Mouse (Mus musculus): ENCODE results near the gene Ppfia1.

The Ppfia1 gene

DNA sequence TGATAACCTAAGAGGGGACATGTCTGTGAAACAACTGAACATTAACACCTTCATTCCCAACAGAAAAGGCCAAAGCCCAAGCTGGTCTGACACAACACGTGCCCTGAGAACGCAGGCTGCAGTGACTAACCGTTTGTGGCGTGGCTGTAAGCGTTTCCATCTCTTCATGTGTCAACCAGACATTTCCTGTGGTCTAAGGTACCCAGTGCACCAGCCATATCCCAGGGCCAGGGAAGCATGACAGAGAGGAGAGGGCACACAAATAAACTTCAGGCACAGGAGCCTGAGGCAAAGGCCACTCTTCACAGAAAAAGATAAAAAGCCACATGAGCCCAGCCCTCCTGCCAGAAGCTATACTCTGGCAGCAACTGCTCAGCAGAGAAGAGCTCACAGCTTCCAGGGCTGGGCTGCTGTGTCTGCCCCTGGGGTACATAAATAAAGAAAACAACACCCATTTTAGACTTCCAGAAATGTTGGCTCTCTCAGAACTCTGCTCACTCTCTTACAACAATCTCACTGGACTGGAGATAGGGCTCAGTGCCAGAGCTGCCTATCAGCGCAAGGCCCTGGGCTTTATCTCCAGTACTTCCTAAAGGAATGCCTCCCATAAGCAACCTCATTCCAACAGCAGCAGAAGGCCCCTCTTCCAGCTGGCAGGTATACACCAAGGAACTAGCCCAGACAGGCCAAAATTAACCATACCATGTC, 64.3 kb downstream of the Ppfia1 start:
- peak in 1 of 2 experiments; percentile 15 for DNase-seq (ENCODE audit: low spot score in 2 of 2)

DNA sequence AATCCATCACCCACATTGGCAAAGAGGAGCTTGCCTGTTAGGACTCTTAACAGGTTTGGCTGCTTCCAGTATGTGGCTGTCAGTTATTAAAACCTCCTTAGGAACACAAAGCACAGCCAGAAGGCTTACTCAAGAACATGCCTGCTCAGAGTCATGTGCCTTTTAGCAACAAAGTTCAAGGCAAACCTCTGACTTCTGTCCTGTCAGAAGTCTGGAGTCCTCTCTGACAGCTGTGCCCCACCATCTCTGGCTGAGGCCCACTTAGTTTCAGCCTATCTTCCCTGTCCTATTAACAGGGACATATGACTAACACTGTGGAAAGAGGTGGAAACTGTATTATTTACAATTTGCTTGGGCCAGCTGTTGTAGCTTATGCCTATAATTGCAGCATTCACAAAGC, 73.2 kb downstream of the Ppfia1 start:
- no peak for DNase-seq (ENCODE audit: low spot score in 2 of 2)

DNA sequence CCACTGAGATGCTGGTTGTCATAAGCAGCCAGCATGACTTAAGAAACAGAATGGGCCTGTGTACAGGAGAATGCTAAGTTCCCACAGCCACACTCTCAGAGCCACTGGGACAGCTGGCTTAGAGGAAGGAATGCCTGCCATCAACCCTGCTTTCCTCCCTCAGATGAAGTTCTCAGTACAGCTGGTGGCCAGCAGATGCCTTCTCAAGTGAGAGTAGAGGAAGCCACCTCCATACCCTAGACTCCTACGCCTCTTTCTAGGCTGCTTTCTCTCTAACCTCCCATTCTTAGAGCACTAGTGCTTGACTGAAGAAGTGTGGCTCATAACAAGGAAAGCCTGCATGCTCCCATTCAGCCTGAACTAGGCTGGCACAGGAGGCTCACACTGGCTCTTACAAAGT, 74.0 kb downstream of the Ppfia1 start:
- DNase-seq (ENCODE audit: low spot score in 2 of 2): no peak

DNA sequence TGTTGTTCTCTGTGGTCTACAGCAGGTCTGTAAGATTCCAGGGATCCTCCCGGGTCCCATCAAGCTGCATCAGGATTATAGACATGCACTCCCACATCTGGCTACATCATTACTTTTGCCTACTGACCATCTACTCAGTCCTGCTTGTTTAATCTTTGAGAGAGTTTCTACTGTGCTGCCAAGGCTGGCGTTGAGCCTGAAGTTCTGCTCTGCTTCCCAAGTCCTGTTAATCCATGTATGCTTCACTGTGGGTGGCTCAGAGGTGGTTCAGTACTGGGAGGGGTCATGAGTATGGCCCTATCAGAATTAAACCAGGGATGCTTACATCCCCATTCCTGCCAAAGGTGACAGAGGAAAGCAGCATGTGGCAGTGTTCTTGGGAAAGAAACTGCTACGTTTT, 77.8 kb downstream of the Ppfia1 start:
- no peak for DNase-seq (ENCODE audit: low spot score in 2 of 2)

DNA sequence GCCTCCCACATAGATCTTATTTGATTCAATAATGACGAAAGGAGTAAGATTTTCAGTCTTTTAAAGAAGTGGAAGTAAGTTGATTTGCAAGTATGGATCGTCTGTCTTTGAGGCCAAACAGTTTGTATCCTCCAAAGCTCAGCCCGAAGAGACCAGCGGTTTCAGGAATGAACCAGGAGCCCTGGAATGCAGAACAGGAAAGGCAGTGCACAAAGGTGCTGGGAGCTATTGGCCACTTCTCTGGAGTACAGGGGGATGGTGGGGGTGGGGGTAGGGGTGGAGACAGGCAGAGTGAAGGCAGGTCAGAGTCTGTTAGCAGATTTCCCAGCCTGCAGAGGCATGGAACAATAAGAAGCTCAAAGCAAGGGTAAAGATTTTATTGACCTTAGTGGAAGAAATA, 80.0 kb downstream of the Ppfia1 start:
- no peak for DNase-seq (ENCODE audit: low spot score in 2 of 2)

DNA sequence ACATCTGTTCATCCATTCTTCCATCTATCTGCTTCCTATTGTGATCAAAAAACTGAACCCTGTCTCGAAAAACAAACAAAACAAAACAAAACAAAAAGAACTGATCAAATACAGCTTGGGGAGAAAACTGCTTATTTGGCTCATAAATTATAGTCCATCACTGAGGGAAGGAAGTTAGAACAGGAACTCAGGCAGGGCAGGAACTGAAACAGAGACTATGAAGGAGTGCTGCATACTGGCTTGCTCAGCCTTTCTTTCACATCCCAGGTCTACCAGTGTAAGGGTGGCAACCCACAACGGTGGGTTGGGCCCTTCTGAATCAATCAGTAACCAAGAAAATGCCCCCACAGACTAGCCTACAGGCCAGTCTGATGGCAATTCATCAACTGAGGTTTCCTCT, 82.4 kb downstream of the Ppfia1 start:
- no peak for DNase-seq (ENCODE audit: low spot score in 2 of 2)

DNA sequence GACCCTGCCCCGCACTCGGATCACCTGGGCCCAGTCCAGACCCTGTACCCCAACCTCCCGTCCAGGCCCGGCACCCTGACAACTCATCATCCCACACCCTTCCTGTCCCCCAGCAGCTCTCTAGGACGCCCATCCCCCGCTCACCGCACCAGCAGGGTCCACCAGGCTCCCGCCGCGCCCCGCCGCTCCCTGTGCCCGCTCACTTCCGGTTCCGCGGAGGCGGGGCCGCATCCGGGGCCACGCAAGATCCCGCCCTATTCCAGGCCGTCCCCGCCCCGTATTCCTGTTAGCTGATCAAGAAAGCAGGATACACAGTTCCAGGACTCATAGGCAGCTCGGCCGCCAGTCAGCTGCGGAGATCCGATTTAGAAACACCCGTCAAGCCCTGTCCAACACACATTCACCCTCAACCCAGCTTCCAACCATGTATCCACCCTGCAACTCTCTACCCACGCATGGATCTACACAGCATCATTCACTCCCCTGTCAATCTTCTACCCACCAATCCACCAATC, 82.9 kb downstream of the Ppfia1 start, which contains the start of gene Cttn:
TSS of gene Cttn (minus strand) at position 465 of the 515 bp plus-strand sequence.
- peak; percentile 83 to 91 for DNase-seq (ENCODE audit: low spot score in 2 of 2)

DNA sequence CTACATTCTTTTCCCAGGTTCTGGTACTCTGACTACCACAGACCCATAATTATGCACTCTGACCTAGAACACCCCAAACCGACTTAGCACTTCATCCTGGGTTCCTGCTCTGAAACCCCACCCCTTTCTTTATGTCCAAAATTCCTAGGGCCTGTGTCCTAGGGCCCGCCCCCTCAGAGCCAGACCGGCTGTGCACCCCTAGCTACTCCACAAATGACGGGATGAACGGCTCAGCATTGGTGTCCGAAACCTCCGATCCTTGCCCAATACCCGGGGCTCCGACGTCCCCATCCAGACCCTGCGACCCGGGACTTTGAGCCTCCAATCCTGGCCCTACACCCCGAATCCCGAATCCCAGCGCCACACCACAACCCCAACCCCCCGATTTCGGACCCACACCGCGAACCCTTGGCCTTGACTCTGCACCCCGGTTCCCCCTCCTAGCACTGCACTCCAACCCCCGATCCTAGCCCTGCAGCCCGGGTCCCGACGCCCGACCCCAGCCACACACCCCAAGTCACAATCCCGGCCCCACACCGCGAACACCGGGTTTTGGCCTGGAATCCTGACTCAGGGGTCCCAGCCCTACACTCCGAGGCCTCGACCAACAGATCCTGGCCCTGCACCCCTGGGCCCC, 83.5 kb downstream of the Ppfia1 start:
- DNase-seq (ENCODE audit: low spot score in 2 of 2): no peak

DNA sequence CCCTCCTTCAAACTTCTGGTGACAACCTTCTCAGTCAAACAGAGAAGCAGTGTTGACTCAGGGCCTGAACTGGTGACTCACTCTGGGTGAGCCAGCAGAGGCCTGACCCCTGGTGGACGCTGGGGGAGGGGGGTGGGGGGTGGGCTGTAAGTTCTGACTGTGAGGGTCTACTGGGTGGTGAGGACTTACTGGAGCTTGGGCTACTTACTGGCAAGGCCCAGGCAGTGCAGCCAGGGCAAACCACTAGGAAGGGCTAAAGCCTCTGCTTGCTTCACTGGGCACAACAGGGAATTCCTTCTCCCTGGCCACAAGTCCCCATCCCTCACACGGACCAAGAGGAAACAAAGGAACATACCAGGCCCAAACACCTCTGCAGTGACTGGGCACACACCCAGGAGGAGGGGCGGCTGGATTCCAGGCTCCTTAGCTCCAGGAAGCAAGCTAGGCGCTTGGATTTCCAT, 84.3 kb downstream of the Ppfia1 start:
- DNase-seq (ENCODE audit: low spot score in 2 of 2): peak; percentile 32 to 41

DNA sequence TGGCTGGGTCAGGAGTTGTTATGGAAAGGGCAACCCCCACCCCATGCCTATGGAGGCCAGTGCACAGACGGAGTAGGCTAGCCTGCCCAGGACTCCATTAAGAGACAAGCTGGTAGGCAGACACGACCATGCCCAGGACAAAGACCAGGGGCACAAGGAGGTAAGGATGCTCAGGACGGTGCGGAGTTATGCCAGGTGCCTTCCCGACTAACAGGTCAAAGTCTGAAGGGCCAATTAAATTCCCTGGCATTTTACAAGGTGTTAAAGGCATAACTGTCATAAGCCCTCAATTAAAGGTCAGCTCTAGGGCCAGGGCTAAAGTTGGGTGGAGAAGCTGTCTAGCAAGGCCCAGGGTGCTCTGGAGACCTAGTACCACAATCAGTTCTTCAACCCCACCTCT, 84.8 kb downstream of the Ppfia1 start:
- DNase-seq (ENCODE audit: low spot score in 2 of 2): no peak

DNA sequence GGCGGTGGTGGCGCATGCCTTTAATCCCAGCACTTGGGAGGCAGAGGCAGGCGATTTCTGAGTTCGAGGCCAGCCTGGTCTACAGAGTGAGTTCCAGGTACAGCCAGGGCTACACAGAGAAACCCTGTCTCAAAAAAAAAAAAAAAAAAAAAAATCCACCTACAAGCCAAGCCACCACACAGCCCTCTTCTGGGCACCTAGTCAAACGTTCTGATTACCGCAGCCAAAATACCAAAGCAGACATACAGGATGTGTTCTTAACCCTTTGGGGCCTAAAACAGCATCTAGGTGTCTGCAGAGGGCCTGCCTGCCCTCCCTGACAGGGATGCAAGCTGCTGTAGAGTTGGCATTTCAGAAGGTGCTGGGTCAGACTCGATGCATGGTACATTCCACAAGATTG, 91.0 kb downstream of the Ppfia1 start:
- DNase-seq (ENCODE audit: low spot score in 2 of 2): no peak

DNA sequence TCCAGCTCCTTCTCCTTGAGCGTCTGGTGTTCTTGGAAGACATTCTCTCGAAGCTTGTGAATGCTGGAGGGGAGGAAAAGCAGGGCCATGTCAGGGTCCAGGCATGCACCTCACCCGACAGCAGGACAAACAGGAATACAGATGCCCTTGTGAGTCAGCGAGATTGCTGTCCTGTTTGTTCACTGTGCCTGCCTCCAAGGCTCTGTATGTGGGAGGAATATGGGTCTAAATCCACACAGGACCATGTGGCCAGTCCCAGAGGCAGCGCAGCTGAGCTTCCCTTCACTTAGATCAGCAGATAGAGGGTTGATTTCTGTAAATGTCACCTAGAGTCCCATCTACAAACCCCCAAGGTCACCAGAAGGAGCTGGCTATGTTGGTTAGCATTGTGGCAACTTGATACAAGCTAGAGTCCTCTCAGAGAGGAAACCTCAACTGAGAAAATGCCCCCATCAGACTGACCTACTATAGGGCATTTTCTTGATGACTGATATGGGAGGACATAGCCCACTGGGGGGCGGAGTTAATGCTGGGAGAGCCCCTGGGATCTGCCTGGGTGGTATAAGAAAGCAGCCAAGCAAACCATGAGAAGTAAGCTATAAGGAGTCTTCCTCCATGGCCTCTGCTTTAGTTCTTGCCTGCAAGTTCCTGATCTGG, 92.2 kb downstream of the Ppfia1 start:
- DNase-seq (ENCODE audit: low spot score in 2 of 2): no peak

DNA sequence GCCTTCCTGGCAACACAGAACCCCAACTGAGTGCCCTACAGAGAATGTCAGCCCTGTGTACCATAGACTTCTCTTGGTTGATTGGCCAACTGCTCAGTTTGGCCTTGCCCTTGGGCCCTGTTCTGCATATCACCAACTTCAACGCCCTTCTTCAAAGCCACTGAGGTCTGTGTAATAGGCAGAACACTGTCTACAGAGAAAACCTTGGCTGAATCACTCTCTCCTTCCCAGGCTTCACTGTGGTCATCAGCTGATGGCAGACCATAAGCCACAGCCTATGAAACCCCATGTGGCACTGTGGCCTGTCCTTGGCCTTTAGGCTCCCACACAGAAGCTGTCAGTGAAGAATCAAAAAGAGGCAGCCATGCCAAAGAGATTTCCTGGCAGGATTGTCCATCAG, 94.6 kb downstream of the Ppfia1 start:
- DNase-seq (ENCODE audit: low spot score in 2 of 2): no peak

DNA sequence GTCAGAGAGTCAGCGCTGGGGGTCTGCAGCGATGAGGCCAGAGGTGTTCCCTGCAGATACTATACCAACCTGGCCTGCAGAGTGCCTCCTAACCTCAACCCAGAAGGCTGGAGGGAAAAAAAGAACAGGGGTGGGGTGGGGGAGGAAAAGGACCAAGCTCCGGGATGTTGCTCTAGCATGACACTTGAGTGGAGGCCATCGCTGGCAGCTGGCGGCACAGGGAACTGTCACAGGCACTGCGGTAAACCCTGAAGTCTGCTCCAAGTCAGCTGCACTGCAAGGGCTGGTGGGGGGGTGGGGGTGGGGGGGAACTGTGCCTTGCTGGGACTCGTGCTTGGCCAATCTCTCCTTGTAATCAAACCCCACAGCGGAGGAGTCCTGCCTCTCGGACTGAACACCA, 102.9 kb downstream of the Ppfia1 start:
- DNase-seq (ENCODE audit: low spot score in 2 of 2): no peak

DNA sequence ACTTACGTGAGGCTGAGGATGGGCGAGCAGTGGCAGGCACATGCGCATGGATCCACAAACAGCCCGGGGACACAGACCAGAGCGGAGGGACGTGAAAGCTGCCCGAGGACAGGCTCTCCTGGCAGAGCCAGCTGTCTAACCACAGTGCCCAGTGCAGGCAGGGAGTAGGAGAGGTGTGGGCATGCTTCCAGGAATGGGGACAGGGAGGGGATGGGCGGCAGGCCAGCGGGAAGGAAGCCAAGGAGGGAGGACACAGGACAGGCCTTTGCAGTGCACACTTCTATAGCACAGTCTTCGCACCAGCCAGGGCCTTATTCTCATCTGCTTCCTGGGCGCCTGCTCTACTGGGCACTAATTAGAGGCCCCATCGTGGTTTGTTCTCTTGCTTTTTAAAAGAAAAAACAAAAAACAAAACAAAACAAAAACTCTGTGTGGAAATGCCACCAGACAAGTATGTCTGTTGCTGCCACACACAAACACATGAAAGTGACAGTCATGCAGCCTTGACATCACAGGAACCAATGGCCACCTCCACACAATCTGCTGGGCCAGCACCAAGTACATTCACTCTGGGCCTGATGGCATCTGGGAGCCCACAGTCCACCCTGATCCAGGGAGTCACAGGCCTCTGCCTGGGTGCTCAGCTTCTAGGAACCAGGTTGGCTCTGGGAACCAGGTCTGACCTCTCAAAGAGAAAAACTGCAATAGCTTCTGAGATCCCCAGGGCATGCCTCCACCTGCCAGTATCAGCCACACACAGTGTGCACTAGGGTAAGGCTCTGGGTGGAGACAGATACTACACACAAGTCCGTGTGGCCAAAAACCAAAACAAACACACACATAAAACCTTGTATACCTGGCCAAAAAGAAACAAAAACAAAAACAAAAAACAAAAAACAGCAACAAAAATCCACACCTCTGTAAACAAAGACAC, 103.6 kb downstream of the Ppfia1 start:
- peak; percentile 82 to 88 for DNase-seq (ENCODE audit: low spot score in 2 of 2)

DNA sequence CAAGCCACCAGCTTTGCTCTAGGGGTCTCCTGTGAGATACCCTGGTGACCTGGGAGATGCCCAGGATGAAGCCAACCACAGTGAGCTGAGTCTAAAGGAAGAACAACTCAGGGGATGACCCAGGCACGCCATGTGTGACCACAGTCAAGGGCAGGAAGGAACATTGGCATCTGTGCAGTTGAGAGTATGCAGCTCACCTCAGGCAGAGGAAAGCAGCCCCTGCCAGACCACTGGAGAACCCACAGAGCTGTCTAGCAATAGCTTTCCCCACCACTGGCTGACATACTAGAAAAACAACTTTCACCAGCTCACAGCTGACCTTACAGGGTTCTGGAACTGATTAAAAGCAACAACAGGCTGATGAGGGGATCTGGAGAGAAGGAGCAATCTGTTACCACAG, 105.3 kb downstream of the Ppfia1 start:
- DNase-seq (ENCODE audit: low spot score in 2 of 2): no peak

DNA sequence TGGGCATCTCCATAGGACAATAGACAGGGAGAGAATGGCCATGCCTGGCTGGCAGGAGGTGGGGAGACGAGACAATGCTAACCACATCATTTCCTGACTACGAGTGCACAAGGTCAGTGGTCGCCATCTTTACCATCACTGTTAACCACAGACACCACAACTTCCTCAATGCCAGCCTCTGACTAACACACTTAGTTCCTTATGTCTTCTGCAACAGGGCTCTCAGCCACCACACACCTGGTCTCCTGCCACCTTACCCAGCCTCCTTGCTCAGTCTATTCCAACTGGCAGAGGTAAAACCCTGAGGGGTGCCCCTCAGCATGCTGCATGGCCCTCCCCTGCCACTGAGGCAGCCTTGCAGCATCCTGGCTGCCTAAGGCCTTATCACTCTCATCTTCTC, 106.4 kb downstream of the Ppfia1 start:
- DNase-seq (ENCODE audit: low spot score in 2 of 2): no peak

DNA sequence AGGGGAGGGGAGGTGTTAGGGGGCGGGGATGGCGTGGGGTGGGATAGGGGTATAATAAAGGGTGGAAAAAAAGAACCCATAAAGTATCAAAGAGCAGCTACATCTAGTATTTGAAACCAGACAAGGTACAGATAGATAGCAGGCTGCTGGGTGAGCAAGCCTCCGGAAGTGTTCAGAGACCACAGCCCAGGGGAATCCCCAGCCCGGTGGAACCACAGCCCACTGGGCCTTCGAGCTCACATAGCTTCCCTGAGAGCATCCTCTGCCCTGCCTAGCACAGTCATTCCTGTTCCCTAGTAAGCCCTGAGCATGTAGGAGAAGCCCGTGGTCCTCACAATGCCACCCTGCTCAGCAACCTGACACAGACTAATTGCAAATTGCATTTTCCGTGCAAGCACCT, 108.7 kb downstream of the Ppfia1 start:
- no peak for DNase-seq (ENCODE audit: low spot score in 2 of 2)

DNA sequence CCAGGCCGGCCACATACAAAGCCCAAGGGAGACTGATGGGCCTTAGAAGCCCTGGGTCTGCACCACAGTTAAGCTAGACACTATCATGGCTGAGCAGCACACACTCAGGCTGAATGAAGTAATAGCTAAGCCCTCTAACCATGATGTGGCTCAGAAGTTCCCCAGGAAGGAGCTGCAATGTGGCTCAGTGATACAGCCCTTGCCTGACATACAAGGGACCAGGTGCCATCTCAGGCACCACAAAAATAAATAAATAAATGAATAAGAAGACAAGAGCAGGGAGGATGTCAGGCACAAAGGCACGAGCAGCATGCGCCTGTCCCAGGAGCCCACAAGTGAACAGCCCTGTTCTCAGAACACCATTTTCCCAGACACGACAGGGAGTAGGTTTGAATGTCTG, 111.6 kb downstream of the Ppfia1 start:
- no peak for DNase-seq (ENCODE audit: low spot score in 2 of 2)

DNA sequence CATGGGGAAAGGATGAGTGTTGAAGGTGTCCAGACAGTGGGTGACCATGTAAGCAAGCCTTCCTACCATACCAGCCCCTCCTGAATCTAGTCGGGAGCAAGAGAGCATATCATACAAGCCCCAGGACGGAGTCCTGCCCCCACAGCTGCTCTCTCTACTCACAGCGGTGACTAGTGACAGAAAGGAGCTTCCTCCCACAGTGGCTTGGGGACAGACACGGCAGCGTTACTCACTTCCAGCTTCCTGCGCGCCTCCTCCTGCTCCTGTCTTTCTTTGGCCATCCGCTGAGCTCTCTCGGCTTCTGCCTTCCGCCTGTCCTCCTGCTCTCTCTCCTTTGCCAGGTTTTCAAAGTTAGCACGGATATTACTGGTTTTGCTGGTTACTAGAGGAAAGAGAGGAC, 112.1 kb downstream of the Ppfia1 start:
- no peak for DNase-seq (ENCODE audit: low spot score in 2 of 2)

DNA sequence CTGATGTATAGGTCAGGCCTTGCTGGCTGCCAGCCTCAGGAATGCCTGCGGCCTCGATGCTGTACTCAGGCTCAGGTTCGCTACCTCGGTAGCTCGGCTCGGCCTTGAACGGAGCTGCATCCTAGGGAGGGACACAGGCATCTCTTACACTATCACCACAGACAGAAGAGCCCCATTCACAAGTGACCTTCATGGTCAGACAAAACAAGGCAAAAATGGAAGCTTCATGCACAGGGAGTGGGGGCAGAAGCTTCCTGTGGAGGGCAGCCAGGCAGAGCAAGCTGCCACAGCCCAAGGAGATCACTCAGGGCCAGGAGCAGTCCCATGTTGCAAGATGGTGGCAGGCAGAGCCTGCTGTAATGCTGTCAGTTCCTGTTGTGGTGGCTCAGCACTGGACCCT, 114.7 kb downstream of the Ppfia1 start:
- DNase-seq (ENCODE audit: low spot score in 2 of 2): no peak

DNA sequence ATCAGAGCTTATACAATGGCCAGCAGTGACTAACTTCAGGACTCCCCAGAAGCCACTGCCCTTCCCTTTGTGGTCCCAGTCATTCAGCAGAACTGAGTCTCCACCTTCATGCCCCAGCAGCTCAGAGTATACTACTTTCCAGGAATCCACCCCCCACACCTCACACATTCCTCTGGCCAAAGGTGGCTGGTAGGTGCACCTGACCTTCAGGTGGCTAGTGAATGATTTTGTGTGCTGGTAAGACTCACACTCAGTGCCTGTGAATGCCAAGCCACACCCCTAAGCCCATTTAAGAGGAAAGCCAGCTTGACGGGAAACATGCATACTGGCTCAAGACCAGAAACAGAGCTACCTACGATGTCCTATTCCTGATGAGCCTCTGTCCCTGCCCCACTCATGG, 120.6 kb downstream of the Ppfia1 start:
- DNase-seq (ENCODE audit: low spot score in 2 of 2): no peak
